Mouse (Mus musculus) embryonic fibroblast, embryonic 13.5 days (primary cell): Measurements from ENCODE around the gene Ccdc116.

Source experiments
- CTCF ChIP-seq: IDR thresholded peaks from 2 replicates; pipeline ENCODE4 v1.5.1; 2011; ENCODE audit warnings: mild to moderate bottlenecking, control low read depth, low read length, moderate library complexity, borderline replicate concordance; ENCODE audit not compliant: insufficient read depth
- POLR2A ChIP-seq: IDR thresholded peaks from 2 replicates; pipeline ENCODE4 v1.6.1; 2011; ENCODE audit warnings: low read depth, mild to moderate bottlenecking, control low read depth, low read length, moderate library complexity

DNA sequence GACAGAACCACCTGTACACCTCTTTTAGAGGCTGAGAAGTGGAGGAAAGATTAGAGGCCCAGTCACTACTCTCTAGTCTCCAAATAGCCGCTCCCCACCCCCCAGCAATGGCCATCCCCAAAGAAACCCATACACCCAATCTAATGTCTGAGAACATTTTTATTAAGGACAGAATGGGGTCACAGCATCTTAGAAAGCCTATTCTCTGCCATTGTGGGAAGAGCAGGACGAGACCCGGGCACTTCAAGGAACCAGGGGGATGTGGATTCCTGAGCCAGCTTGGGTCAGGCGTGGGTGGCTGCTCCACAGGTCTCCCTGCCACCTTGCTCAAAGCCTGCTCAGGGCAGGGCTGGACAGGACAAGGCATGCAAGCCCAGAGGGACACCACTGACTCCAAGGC lies 4.8 kb upstream of the Ccdc116 start:
- TF ChIP-seq CTCF, result no peak
- no peak for TF ChIP-seq POLR2A
